Mouse (Mus musculus) cerebellum, adult 18-20 months (tissue): ENCODE data around the gene Gpbp1l1.

Experiments used
- DNase-seq, 2 experiments: peaks; one replicate each; pipeline ENCODE4 v3.0.0; 2021

Gene Gpbp1l1

DNA sequence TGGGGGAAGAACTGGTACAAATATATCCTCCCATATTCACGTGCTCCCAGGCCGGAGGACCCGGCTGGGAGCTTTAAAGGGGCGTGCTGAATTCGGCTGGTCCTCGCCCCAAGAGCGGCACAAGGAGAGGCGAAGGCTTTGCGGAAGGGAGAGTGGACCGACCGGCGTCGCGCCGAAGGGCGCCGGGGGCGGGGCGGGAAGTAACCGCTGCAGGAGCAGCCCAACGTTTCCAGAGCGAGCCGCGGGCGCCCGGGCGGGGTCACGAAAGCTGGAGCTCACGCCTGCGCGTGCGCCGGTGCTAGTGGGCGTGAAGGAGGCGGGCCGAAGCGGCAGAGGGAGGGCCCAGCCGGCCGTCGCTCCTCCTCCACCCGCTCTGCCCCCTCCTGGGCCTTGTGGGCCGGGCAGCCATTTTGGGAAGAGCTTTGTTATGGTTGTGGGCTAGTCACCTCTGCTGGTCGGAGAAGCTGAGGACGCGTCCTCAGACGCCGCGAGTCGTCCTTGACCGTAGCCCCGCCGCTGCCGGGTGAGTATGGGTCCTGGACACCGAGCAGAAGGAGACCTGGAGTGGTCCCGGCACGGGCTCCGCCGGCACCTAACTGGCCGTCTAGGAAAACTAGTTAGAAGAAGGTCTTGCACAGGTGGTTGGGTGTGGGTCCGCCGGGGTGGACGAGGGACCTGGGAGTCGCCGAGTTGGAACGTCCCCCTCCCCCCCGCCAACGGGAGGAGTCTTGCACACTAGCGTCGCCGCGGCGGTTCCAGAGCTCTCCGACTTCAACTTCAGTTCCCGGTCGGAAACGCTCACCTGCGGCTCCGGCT, at the start of gene Gpbp1l1:
Gene Gpbp1l1, plus strand, starts transcription at position 353 of the 816 bp plus-strand sequence.
- DNase-seq: peak; percentile 98

DNA sequence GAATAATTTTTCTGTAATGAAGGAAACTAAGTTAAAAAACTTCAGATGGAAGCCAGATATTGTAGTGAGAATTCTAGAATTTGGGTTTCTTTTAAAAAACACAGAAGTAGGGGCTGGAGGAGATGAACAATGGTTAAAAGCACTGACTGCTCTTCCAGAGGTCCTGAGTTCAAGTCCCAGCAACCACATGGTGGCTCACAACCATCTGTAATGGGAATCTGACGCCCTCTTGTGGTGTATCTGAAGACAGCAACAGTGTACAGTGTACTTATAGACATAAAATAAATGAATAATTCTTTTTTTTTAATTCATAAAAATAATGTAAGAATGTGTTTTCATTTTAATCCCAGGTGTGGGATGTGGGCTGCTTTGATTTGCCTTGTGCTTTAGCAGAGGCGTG, 26.3 kb upstream of the Gpbp1l1 start:
- no peak for DNase-seq

DNA sequence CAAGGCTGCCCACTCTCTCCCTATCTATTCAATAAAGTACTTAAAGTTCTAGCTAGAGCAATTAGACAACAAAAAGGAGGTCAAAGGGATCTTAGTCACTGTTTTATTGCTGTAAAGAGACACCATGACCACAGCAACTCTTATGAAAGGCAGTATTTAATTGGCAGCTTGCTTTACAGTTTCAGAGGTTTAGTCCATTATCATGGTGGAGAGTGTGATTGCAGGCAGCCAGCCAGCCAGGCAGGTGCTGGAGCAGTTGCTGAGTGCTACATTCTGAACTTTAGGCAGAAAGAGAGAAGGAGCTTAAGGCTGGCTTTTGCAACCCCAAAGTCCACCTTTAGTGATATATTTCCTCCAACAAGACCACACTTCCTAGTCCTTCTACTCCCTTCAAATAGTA, 21.1 kb upstream of the Gpbp1l1 start:
- no peak for DNase-seq

DNA sequence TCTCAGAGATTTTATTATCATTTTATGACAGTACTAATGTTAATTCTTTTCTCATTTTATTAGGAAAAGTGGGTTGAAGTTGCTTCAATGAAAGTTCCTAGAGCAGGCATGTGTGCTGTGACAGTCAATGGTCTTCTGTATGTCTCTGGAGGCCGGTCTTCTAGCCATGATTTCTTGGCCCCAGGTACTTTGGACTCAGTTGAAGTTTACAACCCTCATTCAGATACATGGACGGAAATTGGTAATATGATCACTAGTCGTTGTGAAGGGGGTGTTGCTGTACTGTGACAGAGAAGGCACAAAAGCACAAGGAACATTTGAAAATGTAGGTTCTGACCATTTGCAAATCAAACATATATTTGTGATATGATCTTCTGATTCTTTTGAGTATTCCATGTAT, 19.7 kb upstream of the Gpbp1l1 start:
- DNase-seq: no peak

DNA sequence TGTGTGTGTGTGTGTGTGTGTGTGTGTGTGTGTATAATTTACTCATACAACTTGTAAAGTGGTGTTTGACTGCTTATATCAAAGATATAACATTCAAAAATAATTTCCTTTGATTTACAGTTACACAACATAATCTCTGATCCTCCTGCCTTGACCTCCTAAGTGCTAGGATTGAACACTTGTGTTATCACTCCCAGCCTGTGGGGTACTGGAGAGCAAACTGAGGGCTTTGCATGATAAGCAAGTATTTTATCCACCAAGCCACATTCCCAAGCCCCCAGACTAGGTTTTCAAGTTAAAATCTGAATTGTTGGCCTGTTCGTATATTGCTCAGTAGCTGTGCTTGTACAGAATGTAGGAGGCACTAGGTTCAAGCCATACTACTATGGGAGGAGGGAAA, 7.0 kb upstream of the Gpbp1l1 start:
- no peak for DNase-seq

DNA sequence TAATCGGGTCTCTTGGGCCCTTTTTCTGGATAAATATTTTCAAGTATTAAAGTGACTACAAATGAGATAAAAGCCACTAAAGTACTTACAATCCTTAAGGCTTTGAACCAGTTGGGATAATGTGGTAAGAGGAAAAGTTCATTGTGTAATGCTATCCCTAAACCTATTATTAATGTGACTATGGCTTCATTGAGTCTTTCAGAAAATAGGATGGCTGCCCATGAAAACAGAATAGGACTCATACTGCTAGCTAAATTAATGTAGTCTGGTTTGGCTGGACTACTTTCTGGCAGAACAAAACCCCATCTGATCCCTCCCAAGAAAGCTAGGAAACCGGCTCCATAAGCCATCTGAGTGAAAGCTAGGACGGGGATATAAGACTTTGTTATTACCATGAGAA, 4.4 kb upstream of the Gpbp1l1 start:
- DNase-seq: no peak

DNA sequence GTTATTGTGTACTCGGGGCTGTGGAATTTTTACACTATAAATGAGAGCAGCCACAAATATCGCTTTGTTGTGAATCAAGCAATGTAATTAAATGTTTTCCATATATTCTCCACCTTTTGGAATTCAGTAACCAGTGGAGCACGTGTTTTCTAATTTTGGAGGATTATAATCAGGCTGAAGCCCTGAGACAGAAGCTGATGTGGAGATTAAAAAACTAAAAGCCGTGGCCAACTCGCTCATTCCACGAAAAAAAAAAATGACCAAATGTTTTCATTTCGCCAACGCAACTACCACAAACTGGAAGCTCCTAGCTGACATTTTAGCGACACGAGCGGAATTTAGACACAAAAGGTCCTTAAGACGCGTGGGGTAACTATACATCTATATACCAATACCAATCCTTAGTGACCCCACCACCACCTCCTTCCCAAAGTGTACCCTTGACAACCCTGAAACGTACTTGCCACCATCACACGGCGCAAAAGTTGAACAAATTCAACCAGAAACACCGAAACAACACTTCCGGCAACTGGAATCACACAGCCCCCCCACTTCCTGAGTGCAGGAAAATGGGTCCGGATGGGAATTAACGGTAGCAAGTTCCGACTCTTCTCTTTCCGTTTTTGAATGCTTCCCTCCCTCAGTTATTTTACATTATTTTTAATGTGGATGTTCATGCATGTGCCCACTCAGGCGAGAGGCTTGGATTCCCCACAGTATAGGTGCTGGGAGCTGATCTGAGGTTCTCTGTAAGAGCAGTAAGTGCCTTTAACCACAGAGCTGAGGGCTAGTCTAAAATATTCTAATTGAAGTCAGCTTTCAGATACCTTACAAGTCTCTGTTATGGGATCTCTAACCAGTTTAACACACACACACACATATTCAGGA, 1.8 kb upstream of the Gpbp1l1 start, which contains the start of gene Tmem69:
Gene Tmem69, minus strand, starts transcription at position 524 of the 888 bp plus-strand sequence.
- DNase-seq: peak; percentile 76 to 80

DNA sequence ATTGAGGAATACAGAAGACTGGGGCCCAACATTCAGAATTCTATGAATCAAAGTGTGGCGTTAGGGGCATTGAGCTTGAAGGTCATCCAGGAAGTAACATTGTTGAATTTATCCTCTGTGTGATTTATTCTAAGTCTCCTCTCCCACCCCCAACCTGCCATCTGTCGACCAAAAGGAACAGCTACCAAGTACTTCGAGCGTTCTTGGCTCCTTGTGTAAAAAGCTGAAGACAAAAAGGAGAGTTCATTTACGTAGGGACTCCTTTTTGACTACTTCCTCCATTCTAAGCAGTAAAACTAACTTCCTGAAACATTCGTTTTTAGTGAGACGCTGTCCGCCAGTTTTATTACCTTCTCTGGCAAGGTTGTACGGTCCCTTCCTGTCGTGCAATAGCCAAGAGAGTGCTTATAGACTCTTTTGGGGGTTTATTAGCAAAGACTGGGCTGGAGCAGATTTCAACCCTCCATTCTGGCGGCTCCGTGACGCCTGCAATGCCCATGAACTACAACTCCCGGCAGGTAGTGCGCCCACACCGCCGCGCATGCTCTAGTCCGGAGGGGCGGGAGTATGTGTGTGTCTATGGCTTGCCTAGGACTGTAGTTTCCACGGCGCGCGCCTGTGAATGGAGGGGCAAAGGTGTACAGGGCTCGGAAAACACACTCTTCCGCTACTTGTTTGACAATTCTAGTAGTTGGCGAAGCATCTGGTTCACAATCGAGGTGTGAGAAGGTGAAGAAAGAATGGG, 725 bp upstream of the Gpbp1l1 start:
- DNase-seq: peak; percentile 95 to 97

DNA sequence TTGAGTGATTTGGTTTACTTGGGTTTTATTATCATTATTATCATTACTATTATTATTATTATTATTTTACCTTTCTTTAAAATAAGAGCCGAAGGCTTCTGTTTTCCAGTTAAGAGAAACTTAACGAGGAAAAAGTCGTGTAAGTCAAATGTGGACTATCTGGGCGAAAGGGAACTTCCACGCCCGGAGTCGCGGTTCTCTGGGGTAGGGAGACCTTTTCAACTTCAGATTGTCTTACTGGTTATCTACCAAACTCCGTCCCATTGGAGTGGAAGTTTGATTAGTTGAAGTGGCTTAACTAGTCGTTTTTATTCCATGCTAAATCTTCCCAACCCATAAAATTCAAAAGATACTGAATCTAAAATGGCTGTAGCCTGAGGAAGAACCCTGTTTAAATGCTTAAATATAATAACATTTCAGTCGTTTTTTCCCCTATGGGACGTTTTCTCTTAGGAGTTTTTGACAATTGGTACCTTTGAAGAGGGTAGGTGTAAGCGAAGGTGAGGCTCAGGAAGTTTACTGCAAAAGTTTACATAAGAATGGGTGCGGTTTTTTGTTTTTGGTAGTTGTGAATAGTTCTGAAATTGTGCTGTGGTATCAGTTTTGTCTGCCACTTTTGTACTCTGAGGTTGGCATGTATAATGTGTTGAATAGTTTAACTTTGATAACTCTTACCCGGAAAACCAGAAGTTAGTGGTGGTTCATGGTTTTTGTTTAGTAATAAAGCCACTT, 859 bp downstream of the Gpbp1l1 start:
- no peak for DNase-seq

DNA sequence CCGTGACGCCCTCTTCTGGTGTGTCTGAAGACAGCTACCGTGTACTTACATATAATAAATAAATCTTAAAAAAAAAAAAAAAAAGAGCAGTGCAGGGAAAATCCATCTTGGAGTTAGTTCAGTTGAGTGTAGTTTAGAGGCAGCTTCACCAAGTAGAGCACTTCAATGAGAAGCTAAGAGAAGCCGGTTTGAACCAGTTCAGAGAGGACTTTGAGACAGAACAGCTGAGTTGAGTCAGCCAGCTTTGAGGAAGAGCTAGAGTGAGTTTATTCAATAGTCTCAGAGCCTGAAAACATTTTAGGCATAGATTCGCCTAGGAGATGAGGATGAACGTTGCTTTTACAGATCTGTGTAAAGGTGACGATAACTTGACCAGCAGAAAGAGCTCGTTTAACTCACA, 38.3 kb downstream of the Gpbp1l1 start:
- no peak for DNase-seq

DNA sequence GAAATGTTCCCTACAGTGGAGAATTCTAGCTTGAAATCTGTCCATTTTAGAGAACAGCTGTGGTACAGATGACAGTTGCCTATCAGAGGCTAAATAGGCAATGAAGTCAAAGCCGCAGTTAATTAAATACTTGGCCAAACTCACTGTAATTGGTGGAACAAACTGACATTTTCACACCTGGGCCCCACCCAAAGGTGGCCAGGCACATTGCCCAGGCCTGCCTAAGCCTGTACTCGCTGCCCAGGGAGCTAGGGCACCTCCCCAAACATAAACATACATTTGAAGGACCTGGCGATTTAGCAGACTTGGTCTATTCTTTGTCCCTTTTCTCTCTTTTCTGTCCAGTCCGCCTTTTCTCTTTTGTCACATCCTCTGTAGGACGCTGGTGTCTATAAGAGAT, 38.9 kb downstream of the Gpbp1l1 start, which contains the start of gene Ccdc17:
Gene Ccdc17, plus strand, starts transcription at position 276 of the 400 bp plus-strand sequence.
- DNase-seq: peak; percentile 16 to 34

DNA sequence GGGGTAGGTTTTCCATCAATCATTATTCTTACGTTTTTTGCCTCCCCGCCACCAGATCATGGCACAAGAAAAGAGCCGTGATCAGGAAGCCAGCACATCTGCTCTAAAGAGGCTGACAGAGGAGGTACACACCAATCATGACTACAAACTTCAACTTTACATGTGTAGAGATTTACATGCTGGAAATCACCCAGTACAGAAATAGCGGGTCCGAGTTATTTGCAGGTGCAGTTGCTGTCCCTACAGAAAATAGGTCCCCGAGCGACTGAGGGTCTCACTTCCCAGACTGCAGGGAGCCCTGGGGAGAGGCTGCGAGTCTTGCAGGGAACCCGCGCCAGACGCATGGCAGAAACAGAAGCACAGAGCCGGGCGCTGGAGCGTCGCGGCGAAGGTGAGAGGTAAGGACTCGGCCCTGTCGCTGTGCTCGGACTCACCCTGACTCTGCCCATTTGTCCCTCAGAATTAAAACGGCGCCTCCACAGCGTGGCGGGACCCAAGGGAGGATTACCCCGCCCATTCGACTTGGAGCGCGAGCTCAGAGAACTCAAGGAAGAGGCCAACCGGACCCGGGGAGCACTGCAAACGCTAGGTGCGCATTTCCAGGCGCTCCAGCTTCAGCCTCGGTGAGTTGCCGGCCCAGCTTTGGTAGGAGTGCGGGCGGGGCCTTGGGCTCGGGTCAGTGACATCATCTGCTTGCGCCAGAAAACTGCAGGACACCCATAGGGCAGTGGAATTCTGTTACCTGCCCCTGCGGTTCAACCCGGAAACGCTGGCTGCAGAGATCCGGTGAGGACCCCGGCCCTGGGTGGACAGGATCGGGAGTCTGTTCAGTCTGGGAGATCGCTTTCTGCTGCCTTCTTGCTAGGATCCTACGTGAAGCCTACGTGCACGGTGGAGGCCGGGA, 39.8 kb downstream of the Gpbp1l1 start:
- peak; percentile 93 to 96 for DNase-seq

DNA sequence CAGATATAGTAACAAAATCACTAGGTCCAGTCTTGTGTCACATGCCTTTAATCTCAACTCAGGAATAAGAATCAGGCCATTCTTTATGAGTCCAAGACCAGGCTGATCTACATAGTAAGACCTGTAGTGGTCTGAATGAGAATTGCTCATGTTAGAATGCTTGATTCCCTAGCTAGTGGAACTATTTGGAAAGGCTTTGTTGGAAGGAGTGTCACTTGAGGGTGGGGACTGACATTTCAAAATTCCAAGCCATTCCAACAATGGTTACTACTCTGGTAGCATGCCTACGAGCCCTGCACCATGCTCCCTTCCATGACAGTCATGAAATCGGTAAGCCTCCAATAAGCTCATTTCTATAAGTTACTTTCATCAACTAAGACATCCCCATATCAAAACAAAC, 55.2 kb downstream of the Gpbp1l1 start:
- DNase-seq: no peak

DNA sequence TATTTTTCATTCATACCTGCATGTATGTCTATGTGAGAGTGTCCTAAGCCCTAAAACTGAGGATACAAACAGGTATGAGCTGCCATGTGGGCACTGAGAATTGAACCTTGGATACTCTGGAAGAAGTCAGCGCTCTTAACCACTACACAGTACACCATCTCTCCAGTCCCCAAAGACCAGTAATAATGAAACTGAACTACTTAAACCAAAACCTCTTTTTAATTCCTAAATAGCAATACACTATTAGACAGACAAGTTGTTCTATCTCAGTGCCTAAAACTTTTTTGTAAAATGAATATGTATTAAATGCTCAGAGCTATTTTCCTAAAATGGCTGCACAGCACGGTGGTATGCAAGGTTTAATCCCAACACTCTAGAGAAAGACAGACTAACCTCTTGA, 57.8 kb downstream of the Gpbp1l1 start:
- no peak for DNase-seq

DNA sequence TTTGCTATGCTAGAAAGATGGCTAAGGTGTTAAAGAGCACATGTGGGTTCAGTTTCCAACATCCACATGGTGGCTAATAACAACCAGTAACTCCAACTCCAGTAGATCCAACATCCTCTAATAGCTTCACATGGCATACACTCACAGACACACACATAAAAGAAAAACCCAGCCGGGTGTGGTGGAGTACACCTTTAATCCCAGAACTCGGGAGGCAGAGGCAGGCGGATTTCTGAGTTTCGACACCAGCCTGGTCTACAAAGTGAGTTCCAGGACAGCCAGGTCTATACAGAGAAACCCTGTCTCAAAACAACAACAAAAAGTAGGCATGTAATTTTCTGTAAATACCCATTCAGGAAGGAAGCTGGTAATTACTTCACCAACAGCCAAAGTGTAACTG, 67.4 kb downstream of the Gpbp1l1 start:
- DNase-seq: no peak

DNA sequence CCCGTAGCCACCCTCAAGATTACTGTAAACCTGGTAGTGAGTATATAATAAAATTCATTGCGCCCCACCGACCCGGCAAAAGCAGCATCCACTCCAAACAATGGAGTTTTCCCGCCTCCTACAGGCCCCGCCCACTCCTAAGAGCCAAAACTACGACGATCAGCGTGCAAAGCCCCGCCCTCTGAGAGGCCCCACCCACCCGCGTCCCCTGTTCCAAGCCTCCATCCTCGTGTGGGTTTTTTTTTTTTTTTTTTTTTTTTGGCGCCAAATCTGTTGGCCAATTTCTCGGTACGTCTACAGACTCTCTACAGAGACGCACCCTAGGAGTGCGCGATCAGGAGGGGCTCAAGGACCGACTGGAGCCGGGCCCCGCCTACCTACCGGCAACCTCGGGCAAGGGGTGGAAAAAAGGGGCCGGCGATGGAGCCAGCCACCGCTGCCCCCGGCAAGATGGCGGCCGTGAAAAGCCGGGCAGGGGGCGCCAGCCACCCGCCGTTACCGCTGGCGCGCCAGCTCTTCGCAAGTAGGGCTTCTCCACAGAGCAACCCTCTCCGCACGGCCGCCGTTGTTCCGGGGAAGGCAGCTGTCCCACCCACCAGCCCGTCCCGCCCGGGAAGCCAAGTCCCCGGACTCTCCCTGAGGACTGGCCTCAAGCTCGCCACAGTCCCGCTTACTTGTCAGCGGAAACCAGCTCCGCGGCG, 69.3 kb downstream of the Gpbp1l1 start:
- DNase-seq: peak; percentile 75 to 76

DNA sequence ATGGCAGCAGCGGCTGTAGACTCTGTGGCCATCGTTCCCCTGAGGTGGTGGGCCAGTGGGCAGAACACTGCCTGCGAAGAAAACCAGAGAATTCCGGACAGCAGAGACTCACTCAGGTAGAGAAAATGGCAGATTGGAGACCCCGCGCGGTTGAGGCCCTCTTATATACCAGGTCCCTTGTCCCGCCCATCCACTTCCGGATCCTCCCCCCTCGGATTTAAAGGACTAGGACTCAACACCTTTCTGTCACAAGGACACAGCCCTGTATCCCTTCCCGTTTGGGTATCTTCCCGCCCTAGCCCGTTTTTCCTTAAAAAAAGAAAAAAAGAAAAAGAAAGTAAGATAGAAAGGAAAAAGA, 69.9 kb downstream of the Gpbp1l1 start:
- peak; percentile 89 to 90 for DNase-seq

DNA sequence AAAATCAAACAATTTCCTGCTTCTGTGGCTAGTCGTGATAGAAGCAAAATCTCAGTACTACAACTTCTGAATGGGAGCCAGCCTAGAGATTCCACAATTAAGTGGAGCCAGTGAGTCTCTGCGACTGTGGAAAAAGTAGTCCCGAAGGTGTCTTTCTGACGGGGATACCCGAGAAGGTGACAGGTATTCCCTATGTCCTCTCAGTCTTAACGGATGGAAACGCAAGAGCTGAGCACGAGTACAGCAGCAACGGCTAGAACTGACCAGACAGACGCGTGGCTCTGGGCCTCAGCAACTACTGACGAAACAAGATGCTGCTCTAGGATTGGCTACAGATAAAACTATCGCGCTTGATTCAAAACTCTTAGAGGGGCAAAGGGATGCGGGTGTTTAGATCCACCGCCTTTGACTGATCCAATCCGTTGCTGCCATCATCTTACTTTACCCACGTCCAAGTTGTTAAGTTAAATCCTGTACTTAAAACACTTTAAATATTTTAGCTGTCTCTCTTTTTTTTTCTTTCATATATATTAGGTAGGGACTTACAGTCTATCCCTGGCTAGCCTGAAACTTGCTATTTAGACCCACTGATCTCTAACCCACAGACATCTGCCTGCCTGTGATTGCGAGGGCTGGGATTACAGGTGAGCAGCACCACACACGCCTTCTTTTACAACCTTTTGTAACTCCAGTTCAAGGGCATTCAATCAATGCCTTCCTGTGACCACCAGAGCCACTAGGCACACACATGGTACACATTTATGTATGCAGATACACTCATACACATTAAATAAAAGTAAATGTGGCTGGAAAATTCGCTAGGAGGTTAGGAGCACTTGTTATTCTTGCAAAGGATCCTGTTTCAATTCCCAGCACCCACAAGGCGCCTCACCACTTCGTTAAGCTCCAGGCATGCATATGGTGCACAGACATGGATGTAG, 70.5 kb downstream of the Gpbp1l1 start, which contains the start of gene Nasp:
Gene Nasp, minus strand, starts transcription at position 220 of the 941 bp plus-strand sequence.
- peak; percentile 83 to 85 for DNase-seq

DNA sequence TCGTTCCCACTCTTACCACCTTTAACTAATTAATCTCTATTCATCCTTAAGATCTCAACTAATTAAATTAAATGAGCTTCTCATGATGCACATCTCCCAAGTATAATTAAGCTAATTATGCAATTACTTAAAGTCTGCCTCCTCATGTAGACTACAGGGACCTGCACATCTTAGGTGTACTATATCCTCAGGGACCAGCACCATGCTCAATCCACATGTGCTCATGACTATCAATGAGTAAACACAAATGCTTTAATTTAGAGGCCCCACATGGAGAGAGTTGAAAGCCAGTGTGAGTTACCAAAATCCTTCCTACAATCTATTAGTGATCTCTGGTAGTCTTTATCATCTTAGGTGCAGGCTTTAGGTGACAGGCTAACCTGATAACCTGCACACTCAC, 77.7 kb downstream of the Gpbp1l1 start:
- no peak for DNase-seq
